Mouse (Mus musculus) liver, embryonic 15.5 days (tissue): Measurements from ENCODE around the gene Akap14. TPM values are rescaled to one million over a fixed set of nuclear protein-coding genes. Genes with fewer than 3 reads are reported as not detected.
"Not testable (repeated sequence)": the region's sequence is repeated elsewhere in the genome, so short reads cannot be mapped to it uniquely, and the experiment has no call there.

ENCODE experiments used
- ATAC-seq: fragments of 200-750 bp; cut with Nextera tagmentation; 2 replicates; pipeline ENCODE4 v1.8.0; 2017; ENCODE audit warnings: moderate number of reproducible peaks, mild to moderate bottlenecking, moderate library complexity; ENCODE audit not compliant: insufficient read depth
- H3K27ac ChIP-seq: fragments of 300-500 bp; sonication (generic); replicated peaks from 2 replicates; pipeline ENCODE4 v1.5.1; 2015; ENCODE audit warnings: mild to moderate bottlenecking, inconsistent platforms
- H3K27me3 ChIP-seq: fragments of 300-500 bp; sonication (generic); 2 replicates; pipeline ENCODE4 v1.6.1; 2015; ENCODE audit warnings: mild to moderate bottlenecking, inconsistent platforms
- H3K36me3 ChIP-seq: fragments of 300-500 bp; sonication (generic); replicated peaks from 2 replicates; pipeline ENCODE4 v1.6.1; 2015; ENCODE audit warnings: moderate library complexity, mild to moderate bottlenecking, inconsistent platforms
- H3K4me1 ChIP-seq: fragments of 300-500 bp; sonication (generic); replicated peaks from 2 replicates; pipeline ENCODE4 v1.6.1; 2015; ENCODE audit warnings: inconsistent platforms
- H3K4me2 ChIP-seq: fragments of 300-500 bp; sonication (generic); 2 replicates; pipeline ENCODE4 v1.6.1; 2015; ENCODE audit warnings: moderate library complexity, mild to moderate bottlenecking, inconsistent platforms
- H3K4me3 ChIP-seq: fragments of 300-500 bp; sonication (generic); replicated peaks from 2 replicates; pipeline ENCODE4 v1.5.1; 2015; ENCODE audit warnings: mild to moderate bottlenecking, inconsistent platforms
- H3K9ac ChIP-seq: fragments of 300-500 bp; sonication (generic); 2 replicates; pipeline ENCODE4 v1.6.1; 2015; ENCODE audit warnings: moderate library complexity, mild to moderate bottlenecking, inconsistent platforms
- H3K9me3 ChIP-seq: fragments of 300-500 bp; sonication (generic); replicated peaks from 2 replicates; pipeline ENCODE4 v1.6.1; 2016; ENCODE audit warnings: inconsistent platforms
- WGBS: fragments of 180-500 bp; shearing (Covaris S2); methylation state at CpG from one replicate; pipeline ENCODE4 v1.1.7; 2015; ENCODE audit warnings: mixed read lengths; ENCODE audit not compliant: insufficient replicate concordance; 5-methylcytosine and 5-hydroxymethylcytosine counted together
- polyA plus RNA-seq: library from polyadenylated mRNA; unstranded; fragments of >200 nt; fragmentation: Nextera tagmentation; extraction: Ambion mirVana; gene quantifications from 2 replicates; pipeline ENCODE4 v1.2.1, GENCODE M21; 2015

The Akap14 gene
- polyA plus RNA-seq = not detected in 2 replicates

GRCm38 (mm10) chrX:37168742-37169141 lies at the start of gene Akap14:
Akap14 (minus strand) TSS chrX:37168842.
- no peak within 1 kb of the TSS for H3K4me3 ChIP-seq
- no peaks in the 10 kb centered on the region for H3K9me3 ChIP-seq
- H3K4me1 ChIP-seq = no peaks in the 10 kb centered on the region
- 33% methylated on average over 5 of the region's 5 CpGs for WGBS
- no peaks in the 10 kb centered on the region for H3K36me3 ChIP-seq
- ATAC-seq = no peak
- no peak within 1 kb of the TSS for H3K4me2 ChIP-seq
- H3K9ac ChIP-seq = no peak within 1 kb of the TSS
- H3K27ac ChIP-seq = no peak within 1 kb of the TSS
- H3K27me3 ChIP-seq = no peaks in the 10 kb centered on the region

DNA sequence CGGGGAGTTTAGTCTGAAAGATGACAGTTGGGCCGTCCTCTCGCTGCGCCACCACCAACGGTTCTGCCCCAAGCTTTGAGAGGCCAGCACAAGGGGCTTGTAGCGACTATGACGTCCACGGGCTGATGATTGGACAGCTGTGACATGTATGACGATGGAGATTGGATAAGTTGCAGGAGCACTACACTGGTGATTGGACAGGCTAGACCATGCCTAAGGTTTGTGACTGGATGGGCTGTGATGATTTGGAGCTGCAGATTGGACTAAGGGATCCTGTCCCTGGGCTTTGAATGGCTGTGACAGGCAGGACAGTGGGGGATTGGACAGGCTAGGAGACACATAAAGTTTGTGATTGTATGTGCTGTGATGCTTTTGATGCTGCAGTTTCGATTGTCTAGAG lies 42.3 kb upstream of the Akap14 start, which contains the start of gene Gm9:
Gene Gm9 (minus strand): TSS at position 101 of the 400 bp plus-strand sequence.
- WGBS = 70% methylated on average over 10 of the region's 10 CpGs
- Histone ChIP-seq H3K27me3 (no peaks in the 10 kb centered on the region), H3K27ac (no peak within 1 kb of the TSS), H3K36me3 (no peaks in the 10 kb centered on the region), H3K4me1 (no peaks in the 10 kb centered on the region), H3K4me2 (no peak within 1 kb of the TSS), H3K4me3 (no peak within 1 kb of the TSS), H3K9me3 (no peaks in the 10 kb centered on the region), H3K9ac (no peak within 1 kb of the TSS)
- ATAC-seq = no peak

- no peak for ATAC-seq
- Histone ChIP-seq H3K27ac (no peak overlapping the region), H3K9ac (no peak overlapping the region), H3K4me2 (no peak overlapping the region), H3K4me1 (no peaks in the 10 kb centered on the region), H3K36me3 (no peaks in the 10 kb centered on the region), H3K9me3 (no peaks in the 10 kb centered on the region), H3K4me3 (no peak overlapping the region), H3K27me3 (no peaks in the 10 kb centered on the region)
- WGBS = 51% methylated on average over 8 of the region's 8 CpGs
These were observed 30.0 kb upstream of the Akap14 start for GRCm38 (mm10) chrX:37198676-37199075.

- H3K9ac ChIP-seq = peak overlapping the region; percentile 53
- H3K27me3 ChIP-seq = no peaks in the 10 kb centered on the region
- no peak overlapping the region for H3K27ac ChIP-seq
- H3K9me3 ChIP-seq = no peaks in the 10 kb centered on the region
- peak overlapping the region; percentile 77 for H3K4me2 ChIP-seq
- 23% methylated on average over 28 of the region's 28 CpGs for WGBS
- H3K36me3 ChIP-seq = no peaks in the 10 kb centered on the region
- H3K4me3 ChIP-seq = peak overlapping the region; percentile 67
- ATAC-seq = 0 out of 2 replicates have a peak, but pooled peaks have one; percentile 16
- H3K4me1 ChIP-seq = peaks cover 9% of the 10 kb centered on the region
These were observed 23.2 kb upstream of the Akap14 start for GRCm38 (mm10) chrX:37191744-37192379.

DNA sequence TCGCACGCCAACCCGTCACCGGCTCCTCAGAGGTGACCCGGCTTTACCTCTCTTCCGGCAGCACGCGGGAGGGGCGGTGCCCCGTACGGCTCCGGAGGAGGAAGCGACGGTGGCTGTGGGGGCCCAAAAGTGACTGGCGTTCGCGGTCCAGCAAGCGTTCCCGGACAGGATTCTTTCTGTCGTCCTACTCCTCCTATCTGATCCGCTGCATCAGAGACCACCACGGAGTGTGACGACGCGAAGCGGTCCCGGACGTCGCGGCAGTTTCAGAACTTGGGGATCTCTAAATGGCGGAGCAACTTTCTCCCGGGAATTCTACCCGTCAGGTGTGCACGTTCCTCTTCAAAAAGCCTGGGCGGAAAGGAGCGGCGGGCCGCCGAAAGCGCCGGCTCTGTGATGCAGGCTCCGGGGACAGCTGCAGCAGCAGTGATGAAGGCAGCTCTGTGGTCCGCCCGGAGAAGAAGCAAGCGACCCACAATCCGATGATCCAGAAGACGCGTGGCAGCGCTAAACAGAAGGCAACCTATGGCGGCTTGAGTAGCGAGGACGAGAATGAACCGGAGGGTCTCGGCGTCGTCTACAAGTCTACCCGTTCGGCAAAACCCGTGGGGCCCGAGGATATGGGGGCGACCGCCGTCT lies 22.6 kb upstream of the Akap14 start, which contains the start of the genes Ndufa1 and Rnf113a1:
Gene Ndufa1 (minus strand): TSS at position 59 of the 639 bp plus-strand sequence.
Gene Rnf113a1 (plus strand): TSS at position 141 of the 639 bp plus-strand sequence.
- 23% methylated on average over 62 of the region's 63 CpGs for WGBS
- Histone ChIP-seq H3K4me2 (peak within 1 kb of the TSS; percentile 77), H3K9me3 (no peaks in the 10 kb centered on the region), H3K4me3 (peak within 1 kb of the TSS; percentile 67), H3K4me1 (peaks cover 9% of the 10 kb centered on the region), H3K9ac (peak within 1 kb of the TSS; percentile 53), H3K36me3 (no peaks in the 10 kb centered on the region), H3K27ac (no peak within 1 kb of the TSS), H3K27me3 (no peaks in the 10 kb centered on the region)
- ATAC-seq = peak; percentile 93

- Histone ChIP-seq H3K27ac (no peak overlapping the region), H3K27me3 (no peaks in the 10 kb centered on the region), H3K4me1 (peaks cover 9% of the 10 kb centered on the region), H3K36me3 (no peaks in the 10 kb centered on the region), H3K4me2 (peak overlapping the region; percentile 77), H3K9me3 (no peaks in the 10 kb centered on the region), H3K4me3 (peak overlapping the region; percentile 67), H3K9ac (peak overlapping the region; percentile 53; the same call in 1 of the 2 replicates)
- peak; percentile 27; the same call in 1 of the 2 replicates for ATAC-seq
- WGBS = 18% methylated on average over 20 of the region's 20 CpGs
These were observed 22.1 kb upstream of the Akap14 start for GRCm38 (mm10) chrX:37190755-37191104.

GRCm38 (mm10) chrX:37184401-37184800 lies 15.8 kb upstream of the Akap14 start:
- not testable (repeated sequence) for H3K9me3 ChIP-seq, H3K4me1 ChIP-seq, H3K9ac ChIP-seq, H3K27ac ChIP-seq, H3K36me3 ChIP-seq, H3K4me2 ChIP-seq, ATAC-seq, H3K27me3 ChIP-seq, H3K4me3 ChIP-seq
- 44% methylated on average over 8 of the region's 8 CpGs for WGBS

DNA sequence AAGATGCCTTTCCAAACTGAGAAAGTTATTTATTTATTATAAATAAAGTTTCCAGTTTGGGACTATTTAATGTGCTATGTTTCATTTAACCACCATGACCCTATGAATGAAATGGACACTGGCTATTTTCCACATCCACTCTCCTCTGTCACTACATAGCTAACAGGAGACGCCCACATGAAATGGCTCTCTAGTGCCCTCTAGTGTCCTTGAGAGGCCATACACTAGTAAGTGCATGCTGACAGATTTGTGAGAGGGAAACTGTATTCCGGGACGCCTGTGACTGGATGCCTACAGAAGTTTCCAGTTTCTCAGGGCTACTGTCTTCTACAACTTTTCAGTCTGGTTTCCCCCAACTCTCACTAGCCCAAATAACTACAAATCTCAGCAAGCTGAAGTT lies 1.6 kb downstream of the Akap14 start:
- H3K4me1 ChIP-seq = no peaks in the 10 kb centered on the region
- no peaks in the 10 kb centered on the region for H3K36me3 ChIP-seq
- H3K9me3 ChIP-seq = no peaks in the 10 kb centered on the region
- no peak overlapping the region for H3K9ac ChIP-seq
- no peak overlapping the region for H3K27ac ChIP-seq
- 30% methylated on average over 3 of the region's 3 CpGs for WGBS
- H3K27me3 ChIP-seq = no peaks in the 10 kb centered on the region
- H3K4me2 ChIP-seq = no peak overlapping the region
- ATAC-seq = no peak
- no peak overlapping the region for H3K4me3 ChIP-seq

DNA sequence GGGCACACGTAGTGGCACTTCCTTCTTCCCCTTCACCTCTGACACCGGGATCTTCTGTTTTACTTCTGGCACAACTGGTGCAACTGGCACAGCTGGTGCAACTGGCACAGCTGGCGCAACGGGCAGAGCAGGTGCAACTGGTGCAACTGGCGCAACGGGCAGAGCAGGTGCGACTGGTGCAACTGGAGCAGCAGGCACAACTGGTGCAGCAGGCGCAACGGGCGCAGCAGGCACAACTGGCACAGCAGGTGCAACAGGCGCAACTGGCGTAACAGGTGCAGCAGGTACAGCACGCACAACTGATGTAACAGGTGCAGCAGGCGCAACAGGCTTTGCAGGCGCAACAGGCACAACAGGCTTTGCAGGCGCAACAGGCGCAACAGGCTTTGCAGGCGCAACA lies 5.5 kb downstream of the Akap14 start:
- no peak for ATAC-seq
- 78% methylated on average over 18 of the region's 18 CpGs for WGBS
- no peaks in the 10 kb centered on the region for H3K36me3 ChIP-seq
- H3K4me1 ChIP-seq = no peaks in the 10 kb centered on the region
- no peak overlapping the region for H3K4me3 ChIP-seq
- H3K9ac ChIP-seq = no peak overlapping the region
- H3K9me3 ChIP-seq = no peaks in the 10 kb centered on the region
- no peaks in the 10 kb centered on the region for H3K27me3 ChIP-seq
- H3K4me2 ChIP-seq = no peak overlapping the region
- H3K27ac ChIP-seq = no peak overlapping the region

DNA sequence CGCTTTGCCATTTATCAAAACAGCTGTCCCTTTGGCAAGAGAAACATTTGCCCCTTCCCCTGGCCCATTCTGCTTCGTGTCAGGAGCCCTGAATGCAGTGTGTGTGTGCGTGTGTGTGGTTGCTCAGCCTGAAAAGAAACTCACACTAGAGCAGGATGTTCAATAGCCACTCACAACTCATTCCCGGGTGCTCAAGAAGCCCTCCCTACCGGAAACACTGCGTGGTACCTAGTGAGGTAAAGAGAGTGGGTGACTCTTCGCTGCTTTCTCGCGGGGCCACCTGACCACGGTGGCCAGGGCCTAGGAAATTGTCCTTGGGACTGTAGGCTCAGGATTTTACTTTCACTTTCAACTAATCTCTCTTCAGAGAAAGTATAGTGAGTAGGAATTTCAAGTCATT lies 7.5 kb downstream of the Akap14 start:
- no peaks in the 10 kb centered on the region for H3K4me1 ChIP-seq
- H3K9ac ChIP-seq = no peak overlapping the region
- no peaks in the 10 kb centered on the region for H3K9me3 ChIP-seq
- no peak overlapping the region for H3K27ac ChIP-seq
- no peaks in the 10 kb centered on the region for H3K36me3 ChIP-seq
- 63% methylated on average over 10 of the region's 10 CpGs for WGBS
- no peak overlapping the region for H3K4me2 ChIP-seq
- ATAC-seq = no peak
- H3K27me3 ChIP-seq = no peaks in the 10 kb centered on the region
- H3K4me3 ChIP-seq = no peak overlapping the region

DNA sequence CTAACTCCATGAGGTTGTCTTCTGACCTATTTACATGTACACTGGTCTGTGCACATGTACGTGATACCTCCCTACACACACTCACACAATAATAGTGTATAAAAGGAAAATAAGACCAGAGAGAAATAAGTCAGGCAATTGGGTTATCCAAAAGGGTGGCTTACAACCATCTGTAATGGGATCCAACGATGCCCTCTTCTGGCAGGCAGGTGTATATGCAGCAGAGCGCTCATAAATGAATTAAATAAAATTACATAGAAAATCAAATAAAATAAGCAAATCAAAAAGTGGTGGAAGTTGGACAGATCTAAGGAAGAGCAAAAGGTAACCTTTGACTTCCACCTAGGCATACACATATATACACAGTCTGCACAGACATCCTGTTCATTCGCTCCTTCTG lies 10.8 kb downstream of the Akap14 start:
- Histone ChIP-seq H3K27ac (no peak overlapping the region), H3K27me3 (no peaks in the 10 kb centered on the region), H3K36me3 (peaks cover 7% of the 10 kb centered on the region; the same call in 1 of the 2 replicates), H3K4me3 (no peak overlapping the region), H3K9me3 (no peaks in the 10 kb centered on the region), H3K4me1 (no peaks in the 10 kb centered on the region), H3K4me2 (no peak overlapping the region), H3K9ac (no peak overlapping the region)
- ATAC-seq = no peak
- WGBS = 53% methylated on average over 4 of the region's 4 CpGs
